Mouse (Mus musculus) heart, embryonic 13.5 days (tissue): ENCODE measurements around the gene Spocd1. TPM values are rescaled to one million over a fixed set of nuclear protein-coding genes. Genes with fewer than 3 reads are reported as not detected.

Experiments
- polyA plus RNA-seq: library from polyadenylated mRNA; unstranded; fragments of >200 nt; fragmentation: Nextera tagmentation; extraction: Ambion mirVana; gene quantifications from 2 replicates; pipeline ENCODE4 v1.2.1, GENCODE M21; 2015

The Spocd1 gene
- polyA plus RNA-seq, 1 experiment from 2014 or later: 0.19 TPM

Other genes starting within 250 kb of the Spocd1 start
- gene Tmem39b, start 232.4 kb upstream of the Spocd1 start, polyA plus RNA-seq: 6.7 and 6.9 TPM in 2 replicates
- gene Khdrbs1, start 186.9 kb upstream of the Spocd1 start, polyA plus RNA-seq: 75.6 and 77.5 TPM in 2 replicates
- 326 and 374 TPM in 2 replicates for gene Ptp4a2, start 118.0 kb upstream of the Spocd1 start, polyA plus RNA-seq
- gene Adgrb2, start 55.6 kb downstream of the Spocd1 start, polyA plus RNA-seq: 1.4 and 1.6 TPM in 2 replicates
- 26.9 and 30.4 TPM in 2 replicates for gene Col16a1, start 118.6 kb downstream of the Spocd1 start, polyA plus RNA-seq
- 53.6 and 57.9 TPM in 2 replicates for gene Pef1, start 173.3 kb downstream of the Spocd1 start, polyA plus RNA-seq
- gene Hcrtr1, start 210.1 kb downstream of the Spocd1 start, polyA plus RNA-seq: 0.32 TPM in 1 of 2 replicates, not detected in the other
- gene Tinagl1, start 245.9 kb downstream of the Spocd1 start, polyA plus RNA-seq: 47.4 and 53.0 TPM in 2 replicates